Mouse (Mus musculus) kidney, postnatal 10 days (tissue): ENCODE measurements around the gene Pabpn1.

Experiments used
- DNase-seq: peaks from one replicate; pipeline ENCODE4 v3.0.0; 2021; ENCODE audit warnings: mixed read lengths

Pabpn1 gene

DNA sequence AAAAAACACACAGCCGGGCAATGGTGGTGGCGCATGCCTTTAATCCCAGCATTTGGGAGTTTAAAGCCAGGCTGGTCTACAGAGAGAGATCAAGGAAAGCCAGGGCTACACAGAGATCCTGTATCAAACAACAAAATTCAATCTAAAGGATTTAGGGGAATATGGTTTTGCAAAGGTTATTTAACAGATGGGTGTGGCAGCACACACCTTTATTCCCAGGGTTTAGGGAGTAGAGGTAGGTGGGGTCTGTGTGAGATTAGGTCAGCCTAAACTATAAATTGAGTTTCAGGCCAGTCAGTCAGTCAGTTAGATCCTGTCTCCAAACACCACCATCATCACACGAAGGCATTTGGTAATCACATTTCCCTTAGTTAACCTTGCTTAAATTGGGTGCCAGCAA, at the start of gene Pabpn1:
TSS of gene Pabpn1 (plus strand) at position 301 of the 400 bp plus-strand sequence.
- DNase-seq, result no peak

- peak; percentile 18 for DNase-seq
Measured at GRCm38 (mm10) chr14:54843461-54843860, 48.8 kb upstream of the Pabpn1 start.

DNA sequence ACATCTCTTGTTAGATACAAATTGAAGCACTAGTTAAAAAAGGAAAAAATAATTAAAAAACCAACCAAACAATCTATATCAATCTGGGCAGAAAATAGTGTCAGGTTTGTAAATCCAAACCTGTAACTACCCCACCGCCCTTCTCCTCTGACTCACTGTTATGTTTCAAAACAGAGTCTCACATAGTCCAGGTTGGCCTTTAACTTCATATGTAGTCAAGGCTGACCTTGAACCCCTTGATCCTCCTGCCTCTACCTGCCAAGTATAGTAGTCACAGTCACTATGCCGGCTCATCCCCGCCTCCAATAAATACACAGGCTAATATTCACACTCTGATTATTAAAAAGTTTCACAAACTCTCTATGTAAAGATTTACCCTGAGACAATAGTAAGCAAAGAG, 36.6 kb upstream of the Pabpn1 start:
- DNase-seq, result no peak

GRCm38 (mm10) chr14:54856703-54857102, 35.6 kb upstream of the Pabpn1 start:
- no peak for DNase-seq

DNA sequence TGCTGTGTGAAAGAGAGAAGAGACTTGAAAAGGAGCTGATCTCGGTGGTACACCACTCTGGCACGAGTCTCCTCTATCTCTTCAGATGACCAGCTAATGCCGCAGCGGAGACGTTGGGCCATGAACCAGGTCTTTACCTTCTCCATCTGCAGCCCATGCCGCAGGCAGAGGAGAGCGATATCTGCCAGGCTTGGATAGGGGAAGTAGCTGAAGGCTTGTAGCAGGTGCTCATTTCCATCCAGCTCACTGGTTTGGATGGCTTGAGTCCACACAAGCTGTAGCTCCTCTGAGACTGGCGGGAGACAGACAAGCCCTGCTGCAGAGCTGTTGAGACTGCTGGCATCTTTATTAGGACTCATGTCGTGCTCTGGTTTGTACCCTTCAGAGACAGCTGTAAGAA, 34.4 kb upstream of the Pabpn1 start:
- no peak for DNase-seq

- DNase-seq, result peak; percentile 80
Measured at GRCm38 (mm10) chr14:54860511-54860910, 31.8 kb upstream of the Pabpn1 start.

GRCm38 (mm10) chr14:54863501-54864312, 28.6 kb upstream of the Pabpn1 start:
- peak; percentile 97 for DNase-seq

DNA sequence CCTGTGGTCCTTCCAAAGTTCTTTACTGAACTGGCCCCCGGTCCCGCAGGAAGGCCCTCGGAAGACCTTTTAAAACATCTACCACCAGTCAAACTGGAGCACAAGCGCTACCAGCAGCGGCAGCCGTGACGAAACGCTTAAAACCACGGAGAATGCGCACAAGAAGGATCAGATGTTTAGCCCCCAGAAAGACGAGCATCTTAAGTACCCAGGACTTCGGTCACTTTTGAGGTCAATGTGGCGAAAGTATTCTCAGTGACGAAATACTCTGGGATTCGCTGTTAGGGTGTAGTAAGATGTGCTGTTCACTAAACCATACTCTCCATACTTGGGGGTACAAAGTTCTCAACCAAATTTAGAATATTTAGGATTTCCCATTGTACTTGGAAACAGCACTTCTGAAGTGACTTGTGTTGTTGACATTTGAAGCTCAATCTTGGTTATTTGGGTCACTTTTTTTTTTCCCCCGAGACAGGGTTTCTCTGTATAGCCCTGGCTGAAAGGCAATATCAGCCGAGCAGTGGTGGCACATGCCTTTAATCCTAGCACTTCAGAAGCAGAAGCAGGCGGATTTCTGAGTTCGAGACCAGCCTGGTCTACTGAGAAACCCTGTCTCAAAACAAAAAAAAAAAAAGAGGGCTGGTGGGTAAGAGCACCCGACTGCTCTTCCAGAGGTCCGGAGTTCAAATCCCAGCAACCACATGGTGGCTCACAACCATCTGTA, 27.8 kb upstream of the Pabpn1 start:
- DNase-seq, result no peak

GRCm38 (mm10) chr14:54865626-54866025, 26.7 kb upstream of the Pabpn1 start:
- DNase-seq, result no peak

- DNase-seq, result no peak
Measured at GRCm38 (mm10) chr14:54866268-54866667, 26.0 kb upstream of the Pabpn1 start.

- no peak for DNase-seq
Measured at GRCm38 (mm10) chr14:54866936-54867335, 25.4 kb upstream of the Pabpn1 start.

GRCm38 (mm10) chr14:54868026-54868425, 24.3 kb upstream of the Pabpn1 start:
- DNase-seq, result no peak

DNA sequence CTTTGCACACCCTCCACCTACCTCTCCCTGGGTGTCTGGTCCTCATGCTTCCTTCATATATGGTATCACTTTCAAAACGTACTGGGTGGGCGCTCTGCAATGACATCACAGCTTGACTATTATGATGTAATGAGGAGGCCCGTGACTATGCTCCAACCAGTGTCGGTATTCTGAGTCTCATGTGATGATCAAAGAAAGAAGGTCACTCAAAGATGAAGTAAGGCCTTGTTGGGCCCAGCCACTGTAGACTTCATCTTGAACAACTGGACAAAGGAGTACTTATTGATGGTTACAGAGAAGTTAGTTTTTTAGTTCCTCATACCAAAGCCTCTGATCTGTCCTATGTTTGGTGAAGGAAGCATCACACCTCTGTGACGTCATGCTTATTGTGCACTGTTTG, 21.4 kb upstream of the Pabpn1 start, which contains the start of gene Homez:
TSS of gene Homez (minus strand) at position 101 of the 400 bp plus-strand sequence.
- no peak for DNase-seq

- DNase-seq, result no peak
Measured at GRCm38 (mm10) chr14:54874165-54874564, 18.1 kb upstream of the Pabpn1 start.

DNA sequence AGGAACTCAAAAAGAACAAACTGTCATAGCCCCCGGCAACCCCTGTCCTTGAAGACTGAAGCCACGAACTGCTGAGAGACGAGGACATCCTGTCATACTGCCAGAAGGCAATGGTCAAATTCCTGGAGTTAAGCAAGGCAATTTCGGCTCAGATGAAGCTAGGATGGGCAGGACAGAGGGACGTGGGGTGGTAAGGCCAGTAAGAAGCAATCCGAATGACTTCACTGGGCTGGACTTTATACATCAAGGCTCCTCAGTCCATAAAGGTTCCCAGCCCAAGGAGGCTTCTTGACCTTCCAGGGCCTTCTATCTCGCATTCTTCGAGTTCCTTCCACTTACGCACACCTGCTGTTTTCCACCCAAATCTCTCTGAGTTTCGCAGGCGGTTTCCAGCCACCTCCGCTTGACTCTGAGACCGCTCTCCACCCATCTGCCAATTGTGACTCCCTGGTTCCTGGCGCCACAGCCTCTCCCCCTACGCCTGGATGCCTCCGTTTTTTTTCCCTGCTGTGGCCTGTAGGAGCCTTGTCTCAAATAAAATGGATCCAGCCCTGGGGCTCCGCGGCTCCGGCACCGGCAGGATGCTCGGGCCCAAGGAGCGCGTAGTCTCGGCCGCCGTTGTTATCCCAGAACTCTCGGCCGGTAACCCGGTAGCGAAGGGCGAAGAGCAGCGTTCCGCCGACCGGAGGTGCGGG, 16.3 kb upstream of the Pabpn1 start:
- DNase-seq, result no peak

DNA sequence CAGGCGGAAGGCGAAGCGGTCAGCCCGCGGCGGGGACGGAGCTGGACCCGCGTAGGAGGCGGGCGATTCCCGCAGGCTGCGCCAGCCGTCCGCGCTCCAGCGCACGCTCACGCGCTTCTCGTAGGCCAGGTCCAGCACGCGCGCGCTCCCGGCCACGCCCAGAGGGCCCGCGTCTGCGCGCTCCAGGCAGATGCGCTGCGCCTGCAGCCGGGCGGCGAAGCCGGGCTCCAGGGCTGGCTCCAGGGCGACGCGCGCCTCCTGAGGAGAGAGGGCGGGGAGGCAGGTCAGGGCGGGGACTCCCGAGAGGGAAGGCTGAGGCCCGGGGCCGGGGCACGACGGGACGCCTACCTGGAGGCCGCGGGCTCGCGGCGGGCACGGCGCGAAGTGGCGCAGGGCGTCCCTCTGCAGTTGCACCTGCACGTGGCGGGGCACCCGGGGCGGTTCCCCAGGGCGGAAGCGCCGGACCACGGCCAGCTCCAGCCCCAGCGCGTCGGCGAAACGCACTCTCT, 15.7 kb upstream of the Pabpn1 start:
- peak; percentile 93 for DNase-seq

- DNase-seq, result peak; percentile 82
Measured at GRCm38 (mm10) chr14:54877048-54877715, 15.1 kb upstream of the Pabpn1 start, which contains the start of gene Ppp1r3e. Ppp1r3e (minus strand) TSS chr14:54877550.

- peak; percentile 96 for DNase-seq
Measured at GRCm38 (mm10) chr14:54883154-54884021, 8.9 kb upstream of the Pabpn1 start, which contains the start of the genes Bcl2l2 and Gm20521. Bcl2l2 (plus strand) TSS chr14:54883377. Gm20521 (plus strand) TSS chr14:54883441.

GRCm38 (mm10) chr14:54884022-54884712, 8.1 kb upstream of the Pabpn1 start:
- DNase-seq, result peak; percentile 38

DNA sequence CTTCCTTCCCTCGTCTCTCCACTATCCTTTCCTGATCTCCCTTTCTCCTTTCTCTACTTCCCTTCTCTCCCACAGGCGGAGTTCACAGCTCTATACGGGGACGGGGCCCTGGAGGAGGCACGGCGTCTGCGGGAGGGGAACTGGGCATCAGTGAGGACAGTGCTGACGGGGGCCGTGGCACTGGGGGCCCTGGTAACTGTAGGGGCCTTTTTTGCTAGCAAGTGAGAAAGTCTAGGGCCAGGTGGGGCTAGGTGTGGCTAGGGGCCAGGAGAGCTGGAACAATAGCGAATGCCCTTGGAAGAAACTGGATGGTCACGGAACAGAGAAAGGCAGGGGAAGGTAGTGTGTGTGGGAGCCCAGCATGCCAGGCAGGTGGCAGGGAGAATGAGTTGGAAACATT, 7.0 kb upstream of the Pabpn1 start:
- no peak for DNase-seq
